Mouse (Mus musculus) liver, postnatal 0 days (tissue): ENCODE results near the gene Vamp5.

Experiments
- CTCF ChIP-seq: sonication (generic); IDR thresholded peaks from 2 replicates; pipeline ENCODE4 v1.5.1; 2016; ENCODE audit warnings: antibody characterized with exemption, low read depth
- EP300 ChIP-seq: IDR thresholded peaks from 2 replicates; pipeline ENCODE4 v1.6.1; 2016; ENCODE audit warnings: antibody characterized with exemption, low read depth, mild to moderate bottlenecking

- TF ChIP-seq CTCF (no peak), EP300 (no peak)
These were observed 20.2 kb downstream of the Vamp5 start for GRCm38 (mm10) chr6:72359891-72360598.
